Mouse (Mus musculus) midbrain, postnatal 0 days (tissue): ENCODE measurements at regions not wholly inside any gene's neighbourhood (a gene's known extent, or its start where the extent isn't known, plus 50 kb on each side); places are given as distances from the start of the nearest gene placed in this dataset.

Experiments
- ATAC-seq: fragments of 200-750 bp; cut with Nextera tagmentation; 2 replicates; pipeline ENCODE4 v1.8.0; 2017; ENCODE audit warnings: moderate number of reproducible peaks, mild to moderate bottlenecking, moderate TSS enrichment, moderate library complexity; ENCODE audit not compliant: low FRiP score
- DNase-seq: peaks from one replicate; pipeline ENCODE4 v3.0.0-alpha.2; 2015; ENCODE audit warnings: low spot score
- H3K27ac ChIP-seq: fragments of 300-500 bp; sonication (generic); 2 replicates; pipeline ENCODE4 v1.5.1; 2014; ENCODE audit warnings: low read depth, mild to moderate bottlenecking, low read length, mixed read lengths
- H3K27me3 ChIP-seq: fragments of 300-500 bp; sonication (generic); 2 replicates; pipeline ENCODE4 v1.6.1; 2014; ENCODE audit warnings: low read length, control low read depth, mixed read lengths; ENCODE audit not compliant: insufficient read depth
- H3K36me3 ChIP-seq: fragments of 300-500 bp; sonication (generic); 2 replicates; pipeline ENCODE4 v1.6.1; 2014; ENCODE audit warnings: low read length, control low read depth, mixed read lengths; ENCODE audit not compliant: insufficient read depth
- H3K4me1 ChIP-seq: fragments of 300-500 bp; sonication (generic); 2 replicates; pipeline ENCODE4 v1.6.1; 2014; ENCODE audit warnings: mild to moderate bottlenecking, control low read depth, antibody characterized with exemption, low read length, mixed read lengths; ENCODE audit not compliant: insufficient read depth
- H3K4me2 ChIP-seq: fragments of 300-500 bp; sonication (generic); 2 replicates; pipeline ENCODE4 v1.6.1; 2014; ENCODE audit warnings: low read depth, mild to moderate bottlenecking, low read length, mixed read lengths; ENCODE audit not compliant: poor library complexity, severe bottlenecking
- H3K4me3 ChIP-seq: fragments of 300-500 bp; sonication (generic); 2 replicates; pipeline ENCODE4 v1.5.1; 2014; ENCODE audit warnings: low read depth, mild to moderate bottlenecking, low read length, moderate library complexity
- H3K9ac ChIP-seq: fragments of 300-500 bp; sonication (generic); replicated peaks from 2 replicates; pipeline ENCODE4 v1.6.1; 2014; ENCODE audit warnings: mild to moderate bottlenecking, low read length, moderate library complexity, mixed read lengths; ENCODE audit not compliant: poor library complexity, severe bottlenecking
- H3K9me3 ChIP-seq: fragments of 300-500 bp; sonication (generic); 2 replicates; pipeline ENCODE4 v1.6.1; 2016; ENCODE audit warnings: low read length, control low read depth
- CTCF ChIP-seq: IDR thresholded peaks from 2 replicates; pipeline ENCODE4 v1.5.1; 2016; ENCODE audit warnings: antibody characterized with exemption, mild to moderate bottlenecking
- WGBS: fragments of 180-500 bp; shearing (Covaris S2); extraction: QIAGEN DNeasy Blood & Tissue Kit; methylation state at CpG from one replicate; pipeline ENCODE4 v1.1.7; 2014; 5-methylcytosine and 5-hydroxymethylcytosine counted together

- 73% methylated on average over 4 of the region's 4 CpGs for WGBS
- ATAC-seq (no peak), DNase-seq (no peak)
- H3K4me3 ChIP-seq = no peak overlapping the region
- H3K27ac ChIP-seq = no peak overlapping the region
- no peaks in the 10 kb centered on the region for H3K27me3 ChIP-seq
- no peaks in the 10 kb centered on the region for H3K4me1 ChIP-seq
- H3K9me3 ChIP-seq = no peaks in the 10 kb centered on the region
- no peaks in the 10 kb centered on the region for H3K36me3 ChIP-seq
- H3K4me2 ChIP-seq = no peak overlapping the region
- TF ChIP-seq CTCF = no peak
- H3K9ac ChIP-seq = no peak overlapping the region
Measured at GRCm38 (mm10) chr13:42526163-42526562, 154.3 kb upstream of the Phactr1 start.

- no peak for TF ChIP-seq CTCF
- Histone ChIP-seq H3K4me2 (no peak overlapping the region), H3K4me3 (no peak overlapping the region), H3K27ac (no peak overlapping the region), H3K4me1 (no peaks in the 10 kb centered on the region), H3K9ac (no peak overlapping the region), H3K9me3 (no peaks in the 10 kb centered on the region), H3K36me3 (no peaks in the 10 kb centered on the region), H3K27me3 (no peaks in the 10 kb centered on the region)
- 48% methylated on average over 8 of the region's 8 CpGs for WGBS
- ATAC-seq (no peak), DNase-seq (no peak)
Measured at GRCm38 (mm10) chr13:42526966-42527365, 153.5 kb upstream of the Phactr1 start.

- H3K9me3 ChIP-seq = no peaks in the 10 kb centered on the region
- no peak for TF ChIP-seq CTCF
- 92% methylated on average over 2 of the region's 2 CpGs for WGBS
- no peak overlapping the region for H3K4me2 ChIP-seq
- no peak overlapping the region for H3K9ac ChIP-seq
- H3K4me3 ChIP-seq = no peak overlapping the region
- H3K27me3 ChIP-seq = no peaks in the 10 kb centered on the region
- H3K36me3 ChIP-seq = no peaks in the 10 kb centered on the region
- ATAC-seq = no peak
- H3K4me1 ChIP-seq = no peaks in the 10 kb centered on the region
- DNase-seq = no peak
- no peak overlapping the region for H3K27ac ChIP-seq
Measured at GRCm38 (mm10) chr13:42528169-42528568, 152.3 kb upstream of the Phactr1 start.

- Histone ChIP-seq H3K4me2 (no peak overlapping the region), H3K4me1 (no peaks in the 10 kb centered on the region), H3K4me3 (no peak overlapping the region), H3K27me3 (no peaks in the 10 kb centered on the region), H3K9me3 (no peaks in the 10 kb centered on the region), H3K9ac (no peak overlapping the region), H3K36me3 (no peaks in the 10 kb centered on the region), H3K27ac (no peak overlapping the region)
- ATAC-seq (no peak), DNase-seq (no peak)
- WGBS = 72% methylated on average over 7 of the region's 7 CpGs
- TF ChIP-seq CTCF = no peak
Measured at GRCm38 (mm10) chr13:42536501-42537210, 143.8 kb upstream of the Phactr1 start.

GRCm38 (mm10) chr13:42538046-42538445 lies 142.4 kb upstream of the Phactr1 start:
- no peaks in the 10 kb centered on the region for H3K27me3 ChIP-seq
- no peak overlapping the region for H3K27ac ChIP-seq
- no peaks in the 10 kb centered on the region for H3K9me3 ChIP-seq
- H3K4me1 ChIP-seq = no peaks in the 10 kb centered on the region
- ATAC-seq (no peak), DNase-seq (no peak)
- H3K36me3 ChIP-seq = no peaks in the 10 kb centered on the region
- TF ChIP-seq CTCF = no peak
- H3K4me3 ChIP-seq = no peak overlapping the region
- 89% methylated on average over 2 of the region's 2 CpGs for WGBS
- no peak overlapping the region for H3K9ac ChIP-seq
- no peak overlapping the region for H3K4me2 ChIP-seq

GRCm38 (mm10) chr13:42544536-42545094 lies 135.8 kb upstream of the Phactr1 start:
- no peaks in the 10 kb centered on the region for H3K9me3 ChIP-seq
- H3K9ac ChIP-seq = no peak overlapping the region
- no peak overlapping the region for H3K4me2 ChIP-seq
- ATAC-seq = no peak
- H3K36me3 ChIP-seq = no peaks in the 10 kb centered on the region
- no peaks in the 10 kb centered on the region for H3K27me3 ChIP-seq
- H3K4me3 ChIP-seq = no peak overlapping the region
- WGBS = 77% methylated on average over 4 of the region's 4 CpGs
- no peak for TF ChIP-seq CTCF
- H3K27ac ChIP-seq = no peak overlapping the region
- DNase-seq = no peak
- no peaks in the 10 kb centered on the region for H3K4me1 ChIP-seq
